Mouse (Mus musculus) small intestine, adult 2 months (tissue): ENCODE measurements around the gene Pdlim3.

Source experiments
- CTCF ChIP-seq: fragments of 200-500 bp; IDR thresholded peaks from 2 replicates; pipeline ENCODE4 v1.5.1; 2012; ENCODE audit warnings: low read depth, mild to moderate bottlenecking, control low read depth, inconsistent platforms, low read length, moderate library complexity, mixed read lengths; ENCODE audit not compliant: insufficient replicate concordance, insufficient read length; ENCODE audit errors: extremely low read depth
- POLR2A ChIP-seq: fragments of 200-500 bp; IDR thresholded peaks from 2 replicates; pipeline ENCODE4 v1.6.1; 2012; ENCODE audit warnings: low read depth, mild to moderate bottlenecking, control low read depth, inconsistent platforms, low read length, moderate library complexity

- TF ChIP-seq CTCF (no peak), POLR2A (no peak)
Measured at GRCm38 (mm10) chr8:45903659-45904058, 18.4 kb downstream of the Pdlim3 start.
